In genomic region chr17:21534460-21535095, GRCm38 (mm10) we compare ENCODE assay signal across 1 mouse cellular context.
TF ChIP-seq lines count a peak whose summit lies in the region.

No protein-coding gene starts in this region.

TF ChIP-seq in MEL, 35 proteins besides CTCF, POLR2A, EP300 and RAD21 (continued from another document):
- TF ChIP-seq SIN3A (IDR thresholded peaks at IDR 0.05; ENCODE audit: low read length) (peak; percentile 83), USF2 (IDR thresholded peaks at IDR 0.05; ENCODE audit: borderline replicate concordance in 1 of 2, insufficient read depth in 1 of 2, low read depth in 1 of 2, low read length in 2 of 2) (no peak), TBP (IDR thresholded peaks at IDR 0.05; ENCODE audit: low read depth, low read length) (peak; percentile 50; the same call in 1 of the 2 replicates), GATA1 (IDR thresholded peaks at IDR 0.05; ENCODE audit: low read depth, low read length) (peak; percentile 28; the same call in 1 of the 2 replicates)
